Mouse (Mus musculus) kidney, adult 2 months (tissue): ENCODE measurements around the gene Hs1bp3.

ENCODE experiments used
- CTCF ChIP-seq: fragments of 200-500 bp; conservative IDR thresholded peaks from 2 replicates; pipeline ENCODE4 v1.5.1; 2011; ENCODE audit warnings: low read depth, mild to moderate bottlenecking, control low read depth, low read length, moderate library complexity, mixed read lengths; ENCODE audit not compliant: insufficient read depth, insufficient read length
- POLR2A ChIP-seq: fragments of 200-500 bp; IDR thresholded peaks from one replicate; pipeline ENCODE4 v1.6.1; 2011; ENCODE audit warnings: low read depth, low read length, control low read depth

- TF ChIP-seq CTCF (peak; percentile 89), POLR2A (no peak)
Measured at GRCm38 (mm10) chr12:8306432-8306831, 6.8 kb upstream of the Hs1bp3 start.
